Mouse (Mus musculus): ENCODE measurements around the gene Trip4.
A peak's percentile ranks its signal among the peaks of the same experiment; 100 is the strongest.

Trip4 gene

DNA sequence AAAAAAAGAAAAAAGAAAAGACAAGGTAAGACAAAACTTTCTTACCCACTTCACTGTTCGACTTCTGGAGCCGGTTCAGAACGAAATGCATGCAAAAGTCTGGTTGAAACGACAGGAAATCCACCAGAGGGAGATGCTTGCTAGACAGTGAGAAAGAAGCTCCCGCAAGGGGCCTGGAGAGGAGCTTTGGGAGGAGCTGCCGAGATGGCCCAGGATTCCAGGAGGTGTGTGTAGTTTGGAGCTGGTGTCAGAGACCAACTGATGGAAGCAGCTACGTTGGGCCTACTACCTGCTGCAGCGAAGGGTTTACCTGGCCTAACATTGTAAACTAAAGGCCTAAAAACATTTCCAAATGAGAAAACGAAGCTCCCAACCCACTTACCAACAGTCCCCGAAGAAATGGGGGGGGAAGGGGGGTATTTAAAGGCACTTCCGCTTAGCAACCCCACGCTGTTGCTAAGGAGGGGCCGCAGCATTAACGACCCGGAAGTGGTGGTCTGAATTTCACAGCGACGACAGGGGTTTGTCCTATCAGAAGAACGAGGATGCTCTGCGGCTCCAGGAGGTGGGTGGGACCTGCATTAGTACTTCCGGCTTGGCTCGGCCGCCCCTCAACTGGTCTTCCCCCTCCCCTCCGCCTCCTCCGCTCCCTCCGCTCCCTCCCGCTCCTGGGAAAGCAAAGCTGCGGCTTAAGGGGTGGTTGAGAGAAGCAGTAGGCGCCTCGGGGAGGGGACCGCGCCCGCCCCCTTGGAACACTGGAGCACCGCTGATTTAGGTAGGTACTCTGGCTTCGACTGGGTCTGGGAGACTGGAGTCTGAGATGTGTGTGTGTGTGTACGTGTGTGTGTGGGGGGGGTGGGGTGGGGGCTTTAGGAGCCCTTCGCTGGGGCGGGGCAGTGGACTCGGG, at the start of gene Trip4, which contains the start of gene Csnk1g1:
Gene Trip4 (minus strand): TSS at position 401 of the 907 bp plus-strand sequence.
Gene Csnk1g1 (plus strand): TSS at position 531 of the 907 bp plus-strand sequence.
- peak; percentile 89 for DNase-seq

GRCm38 (mm10) chr9:65951082-65951587, 42.5 kb upstream of the Trip4 start:
- no peak for DNase-seq

GRCm38 (mm10) chr9:65937566-65937965, 29.0 kb upstream of the Trip4 start:
- no peak for DNase-seq

GRCm38 (mm10) chr9:65929826-65930225, 21.2 kb upstream of the Trip4 start:
- no peak for DNase-seq

- DNase-seq = no peak
These were observed 19.9 kb upstream of the Trip4 start for GRCm38 (mm10) chr9:65928456-65928855.

DNA sequence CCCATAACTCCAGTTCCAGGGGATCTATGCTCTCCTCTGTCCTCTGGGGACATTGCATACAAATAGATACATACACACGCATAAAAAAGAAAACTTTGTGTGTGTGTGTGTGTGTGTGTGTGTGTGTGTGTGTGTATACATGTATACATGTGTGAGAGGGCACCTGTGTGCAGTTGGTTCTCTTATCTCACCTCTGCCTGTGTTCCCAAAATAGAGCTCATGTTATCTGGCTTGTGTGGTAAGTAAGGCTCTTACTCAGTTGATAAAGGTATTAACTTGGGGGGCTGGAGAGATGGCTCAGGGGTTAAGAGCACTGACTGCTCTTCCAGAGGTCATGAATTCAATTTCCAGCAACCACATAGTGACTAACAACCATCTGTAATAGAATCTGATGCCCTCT, 8.4 kb upstream of the Trip4 start:
- no peak for DNase-seq

- DNase-seq = no peak
These were observed 5.4 kb upstream of the Trip4 start for GRCm38 (mm10) chr9:65913976-65914375.

DNA sequence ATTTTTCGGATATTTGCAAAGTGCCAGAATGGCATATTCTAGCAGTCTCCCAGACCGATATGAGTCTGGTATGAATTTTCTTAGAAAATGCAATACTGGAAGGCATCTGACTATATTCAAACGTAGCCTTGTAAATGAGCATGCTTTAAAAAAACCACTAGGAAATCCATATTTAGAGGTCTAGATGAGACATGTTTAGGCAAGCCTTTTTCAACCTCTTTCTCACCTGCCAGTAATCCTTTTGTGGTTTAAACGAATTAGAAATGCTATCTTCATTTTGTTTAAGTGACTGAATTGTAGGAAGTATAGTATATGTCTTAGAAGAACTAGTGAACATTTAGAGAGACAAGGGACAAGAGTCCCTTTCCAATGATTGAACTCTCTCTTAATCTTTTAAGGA, 1.2 kb upstream of the Trip4 start:
- DNase-seq = no peak

- peak; percentile 76 for DNase-seq
These were observed 757 bp upstream of the Trip4 start for GRCm38 (mm10) chr9:65909301-65909801.

GRCm38 (mm10) chr9:65903419-65903818, 5.2 kb downstream of the Trip4 start:
- no peak for DNase-seq

GRCm38 (mm10) chr9:65902879-65903278, 5.7 kb downstream of the Trip4 start:
- DNase-seq = no peak

GRCm38 (mm10) chr9:65896977-65897376, 11.6 kb downstream of the Trip4 start:
- DNase-seq = no peak

DNA sequence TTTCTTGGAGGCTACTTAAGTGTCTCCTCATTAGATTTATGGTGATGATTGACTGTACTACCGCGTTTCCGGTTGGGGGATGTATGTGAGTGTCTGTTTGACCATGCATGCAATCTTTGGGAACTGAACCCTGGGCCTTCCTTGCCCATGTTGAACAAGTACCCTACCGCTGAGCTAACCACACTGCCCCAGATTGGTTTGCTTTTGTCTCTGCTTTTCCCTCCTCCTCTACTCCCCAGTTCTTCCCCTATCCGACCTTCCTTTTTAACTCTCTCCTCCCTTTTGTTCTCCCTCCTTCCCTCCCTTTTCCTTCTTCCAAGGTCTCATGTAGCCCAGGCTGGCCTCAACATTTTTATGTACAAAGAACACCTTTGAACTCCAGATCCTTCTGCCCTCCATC, 17.5 kb downstream of the Trip4 start:
- no peak for DNase-seq

DNA sequence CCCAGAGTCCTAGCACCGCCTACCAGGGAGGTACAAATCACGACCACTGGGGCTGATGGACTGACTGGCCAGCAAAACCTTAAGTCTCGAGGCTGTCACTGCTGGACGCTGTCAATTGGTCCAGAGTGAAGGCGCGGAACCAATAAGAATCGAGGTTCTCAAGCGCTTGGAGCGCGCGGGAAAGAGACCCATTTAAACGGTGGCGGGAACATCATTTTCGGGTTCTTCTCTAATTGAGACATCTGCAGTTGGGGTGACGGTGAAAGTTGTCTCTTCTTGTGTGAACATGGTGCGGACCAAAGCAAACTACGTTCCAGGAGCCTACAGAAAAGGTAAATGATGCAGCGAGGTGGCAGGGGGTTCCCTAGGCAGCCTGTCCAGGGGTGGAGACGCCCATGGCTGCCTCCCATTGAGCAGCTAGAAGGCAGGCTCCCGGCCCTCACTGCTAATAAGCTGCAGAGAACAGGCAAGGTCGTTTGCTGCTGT, 18.4 kb downstream of the Trip4 start, which contains the start of gene Pclaf:
Gene Pclaf (plus strand): TSS at position 95 of the 486 bp plus-strand sequence.
- DNase-seq = peak; percentile 71

DNA sequence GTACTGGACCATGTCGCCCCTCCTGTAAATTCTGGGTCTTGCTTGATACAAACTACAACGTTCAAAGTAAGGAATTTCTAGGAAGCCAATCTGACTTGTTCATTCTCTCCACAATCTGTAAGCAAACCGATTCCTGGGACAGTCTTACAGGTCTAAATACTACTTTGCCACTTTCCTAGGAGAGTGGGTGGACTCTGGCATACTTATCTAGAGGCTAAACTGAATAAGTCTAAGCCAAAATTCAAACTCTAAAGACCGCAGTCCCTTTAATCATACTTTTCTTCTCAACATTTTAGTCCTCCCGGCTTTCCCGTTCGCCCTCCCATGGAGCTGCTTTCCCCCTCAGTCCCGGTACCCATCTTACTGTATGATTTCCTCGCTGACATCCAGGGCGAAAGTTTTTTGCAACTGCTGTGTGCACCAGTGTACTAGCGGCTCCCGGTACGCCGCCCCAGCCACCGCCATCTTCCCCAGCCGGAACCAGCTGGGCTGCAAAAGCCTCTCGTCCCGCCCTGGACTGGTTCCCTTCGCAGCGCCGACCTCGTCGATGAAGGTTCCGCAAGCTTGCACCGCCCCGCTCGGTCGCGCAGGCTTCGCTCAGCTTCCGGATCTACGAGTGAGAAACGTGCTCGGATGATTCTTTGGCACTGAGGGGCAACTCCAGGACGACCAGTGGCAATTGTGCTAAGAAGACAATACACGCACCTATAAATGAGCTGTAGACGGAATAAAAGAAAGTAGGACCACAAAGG, 23.9 kb downstream of the Trip4 start:
- DNase-seq = peak; percentile 92

- no peak for DNase-seq
These were observed 48.9 kb downstream of the Trip4 start for GRCm38 (mm10) chr9:65859656-65860055.

DNA sequence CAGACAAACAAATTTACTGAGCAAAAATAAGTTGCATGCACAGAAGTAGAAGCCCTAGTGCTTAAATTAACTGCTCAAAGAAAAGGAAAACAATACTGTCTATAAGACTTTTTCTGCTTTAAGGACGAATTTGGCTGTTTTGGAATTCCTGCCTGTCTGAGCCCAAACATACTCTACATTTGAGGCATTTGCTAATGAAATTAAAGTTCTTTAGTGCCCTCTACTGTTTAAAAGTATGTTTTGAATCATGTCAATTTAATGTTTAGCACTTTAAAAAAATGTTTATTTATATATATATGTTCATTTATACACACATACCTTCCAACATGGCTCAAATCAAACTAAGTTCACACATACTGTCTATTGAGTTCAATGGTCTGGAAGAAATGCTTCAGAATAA, 58.4 kb downstream of the Trip4 start:
- no peak for DNase-seq

DNA sequence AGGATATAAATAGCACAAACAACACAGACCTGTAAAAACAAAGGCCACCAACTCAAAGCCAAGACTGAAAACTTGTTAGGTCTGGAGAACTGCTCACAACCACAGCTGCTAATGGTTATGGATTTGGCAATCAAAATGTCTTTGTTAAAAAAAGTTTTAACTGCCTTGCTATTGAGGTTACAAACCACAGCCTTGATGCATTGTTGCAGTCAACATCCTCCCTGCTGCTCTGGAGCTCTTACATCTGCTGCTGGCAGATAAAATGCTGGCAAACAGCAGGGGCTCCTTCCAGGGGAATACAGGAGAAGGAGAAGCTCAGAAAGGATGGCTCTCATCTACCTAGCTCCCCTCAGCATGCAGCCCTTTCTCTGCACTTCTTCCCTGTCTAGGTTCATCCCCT, 60.4 kb downstream of the Trip4 start:
- no peak for DNase-seq

DNA sequence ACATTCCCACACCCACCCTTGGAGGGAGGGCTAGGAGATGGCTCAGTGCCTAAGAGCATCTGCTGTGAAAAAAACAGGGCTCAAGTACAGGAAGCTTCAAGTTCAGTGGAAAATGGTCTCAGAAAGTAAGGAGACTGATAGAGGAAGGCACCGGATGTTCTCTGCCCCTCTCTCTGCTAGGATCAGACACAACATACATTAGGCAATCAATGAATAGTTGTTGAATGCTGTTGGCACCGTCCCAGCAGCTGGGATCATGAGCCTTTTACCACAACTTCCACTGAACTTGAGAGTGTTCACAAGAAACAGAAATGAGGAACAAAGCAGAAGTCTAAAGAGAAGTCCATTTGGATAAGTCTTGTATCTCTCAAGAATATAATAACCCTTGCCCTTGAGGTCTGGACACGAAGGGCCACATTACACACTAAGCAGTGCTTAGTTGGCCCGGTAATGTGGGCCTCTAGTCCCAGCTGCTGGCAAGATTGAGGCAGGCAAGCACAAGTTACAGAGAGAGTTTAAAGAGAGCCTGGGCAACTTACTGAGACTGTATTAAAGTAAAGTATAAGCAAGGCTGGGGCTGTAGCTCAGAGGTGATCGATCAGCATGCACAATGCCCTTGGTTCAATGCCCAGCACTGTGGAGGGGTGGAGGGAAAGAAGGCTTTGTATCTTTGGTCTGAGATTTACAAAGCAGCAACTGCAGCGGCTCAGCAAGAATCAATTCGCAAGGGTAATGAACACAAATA, 64.0 kb downstream of the Trip4 start:
- no peak for DNase-seq

DNA sequence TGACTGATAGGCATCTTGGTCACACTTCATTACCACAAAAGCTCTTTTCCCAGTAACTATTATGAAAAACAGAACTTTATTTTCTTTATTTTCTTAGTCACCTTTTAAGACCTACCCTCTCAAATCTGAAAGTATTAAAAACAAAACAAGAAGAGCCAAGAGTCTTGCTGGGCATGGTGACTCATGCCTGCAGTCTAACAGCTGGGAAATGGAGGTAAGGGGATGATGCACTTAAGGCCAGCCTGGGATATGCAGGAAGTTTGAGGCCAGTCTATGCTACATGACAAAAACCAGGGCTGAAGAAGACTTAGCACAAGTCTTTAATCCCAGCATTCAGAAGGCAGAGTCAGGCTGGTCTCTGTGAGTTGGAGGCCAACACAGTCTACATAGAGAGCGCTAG, 68.8 kb downstream of the Trip4 start:
- DNase-seq = no peak

DNA sequence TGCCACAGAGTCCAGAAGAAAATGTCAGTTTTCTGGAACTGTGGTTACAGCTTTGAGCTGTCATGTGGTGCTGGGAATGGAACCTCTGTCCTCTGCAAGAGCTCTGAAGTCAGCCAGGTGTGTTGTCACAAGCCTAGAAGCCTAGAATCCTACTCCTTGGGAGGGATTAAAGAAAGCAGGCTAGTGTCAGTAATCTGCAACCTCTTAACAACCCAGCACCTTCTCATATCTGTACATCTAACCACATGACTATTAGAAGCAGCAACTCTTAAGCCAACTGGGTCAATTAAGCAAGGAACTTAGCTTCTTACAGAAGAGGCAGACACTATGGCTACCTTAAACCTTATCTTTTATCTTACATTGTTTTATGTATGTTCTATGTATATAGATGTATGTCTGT, 71.7 kb downstream of the Trip4 start:
- no peak for DNase-seq

- DNase-seq = no peak
These were observed 73.8 kb downstream of the Trip4 start for GRCm38 (mm10) chr9:65834628-65835354.
